Mouse (Mus musculus): ENCODE data around the gene Ubtf. TPM values are rescaled to one million over a fixed set of nuclear protein-coding genes. Genes with fewer than 3 reads are reported as not detected.

Gene Ubtf
- polyA plus RNA-seq, 1 experiment from 2014 or later = 87.0 TPM

DNA sequence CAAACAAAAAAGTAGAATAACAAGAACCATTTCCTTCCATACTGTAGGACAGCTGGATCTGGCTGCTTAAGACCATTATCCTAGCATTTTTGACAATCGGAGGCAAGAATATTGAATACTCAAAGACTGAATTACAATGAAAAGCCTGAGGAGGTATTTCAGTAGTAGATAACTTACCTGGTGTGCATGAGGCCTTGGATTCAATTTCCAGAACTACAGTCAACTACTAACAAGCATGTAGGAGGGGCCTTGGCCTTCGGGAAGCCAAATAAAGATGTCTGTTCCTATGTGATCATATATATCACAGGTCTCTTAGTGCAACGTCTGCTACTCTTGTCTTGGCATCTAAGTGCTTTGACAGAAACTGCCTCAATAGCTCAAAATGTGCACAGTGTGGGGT, 10.5 kb upstream of the Ubtf start:
- H3K9me3 ChIP-seq (ENCODE audit: control insufficient read depth, low read length) = no peaks in the 10 kb centered on the region
- H3K4me1 ChIP-seq (ENCODE audit: control insufficient read depth, insufficient read depth, low read length) = no peaks in the 10 kb centered on the region
- H3K36me3 ChIP-seq (ENCODE audit: control insufficient read depth, insufficient read depth, low read length) = no peaks in the 10 kb centered on the region
- ATAC-seq (ENCODE audit: insufficient number of reproducible peaks, low FRiP score, low TSS enrichment, low read depth) (no peak), DNase-seq (ENCODE audit: low spot score) (no peak)
- no peak overlapping the region for H3K4me2 ChIP-seq (ENCODE audit: low read depth, severe bottlenecking)
- no peaks in the 10 kb centered on the region for H3K27me3 ChIP-seq (ENCODE audit: control insufficient read depth, insufficient read depth, low read length)
- 83% methylated on average over 3 of the region's 3 CpGs for WGBS
- H3K27ac ChIP-seq (replicated peaks; ENCODE audit: low read depth, low read length) = no peak overlapping the region
- H3K4me3 ChIP-seq (ENCODE audit: low read depth, low read length) = no peak overlapping the region
- no peak overlapping the region for H3K9ac ChIP-seq (ENCODE audit: low read length)

DNA sequence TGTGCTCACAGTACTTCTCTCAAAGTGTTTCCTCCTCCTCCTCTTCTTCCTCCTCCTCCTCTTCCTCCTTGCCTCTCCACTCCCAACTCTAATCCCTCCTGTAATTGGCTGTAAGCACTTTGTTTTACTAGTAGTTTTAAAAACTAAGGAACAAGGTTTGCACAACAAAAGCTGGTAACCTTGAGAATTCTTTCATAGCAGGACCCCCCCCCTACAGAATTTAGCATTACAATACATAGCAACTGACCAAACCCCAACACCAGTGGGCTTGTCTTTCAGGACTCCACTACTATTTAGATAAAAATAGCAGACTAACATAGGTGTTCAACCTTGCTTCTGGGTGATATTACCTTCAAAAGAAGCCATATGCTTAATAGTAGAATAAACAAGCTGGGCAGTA, 10.0 kb upstream of the Ubtf start:
- H3K27ac ChIP-seq (replicated peaks; ENCODE audit: low read depth, low read length) = no peak overlapping the region
- DNase-seq (ENCODE audit: low spot score) (no peak), ATAC-seq (ENCODE audit: insufficient number of reproducible peaks, low FRiP score, low TSS enrichment, low read depth) (no peak)
- H3K9me3 ChIP-seq (ENCODE audit: control insufficient read depth, low read length) = no peaks in the 10 kb centered on the region
- no peak overlapping the region for H3K9ac ChIP-seq (ENCODE audit: low read length)
- H3K27me3 ChIP-seq (ENCODE audit: control insufficient read depth, insufficient read depth, low read length) = no peaks in the 10 kb centered on the region
- H3K4me1 ChIP-seq (ENCODE audit: control insufficient read depth, insufficient read depth, low read length) = no peaks in the 10 kb centered on the region
- no peaks in the 10 kb centered on the region for H3K36me3 ChIP-seq (ENCODE audit: control insufficient read depth, insufficient read depth, low read length)
- no peak overlapping the region for H3K4me2 ChIP-seq (ENCODE audit: low read depth, severe bottlenecking)
- no peak overlapping the region for H3K4me3 ChIP-seq (ENCODE audit: low read depth, low read length)

DNA sequence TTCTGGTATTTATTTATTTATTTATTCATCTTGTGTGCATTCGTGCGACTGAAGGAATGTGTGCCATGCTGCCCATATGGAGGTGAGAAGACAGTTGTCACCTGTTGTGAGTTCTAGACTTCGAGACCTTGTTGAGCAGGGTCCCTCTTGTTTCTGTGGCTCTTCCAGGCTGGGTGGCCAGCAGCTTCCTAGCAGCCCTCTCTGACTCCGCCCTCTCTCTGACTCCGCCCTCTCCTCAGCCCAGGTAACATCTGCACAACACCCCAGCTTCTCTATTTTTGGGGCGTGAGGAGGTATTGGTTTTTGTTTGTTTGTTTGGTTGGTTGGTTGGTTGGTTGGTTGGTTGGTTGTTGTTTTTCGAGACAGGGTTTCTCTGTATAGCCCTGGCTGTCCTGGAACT, 8.3 kb upstream of the Ubtf start:
- 80% methylated on average over 7 of the region's 7 CpGs for WGBS
- Histone ChIP-seq H3K27ac (replicated peaks; ENCODE audit: low read depth, low read length) (no peak overlapping the region), H3K4me1 (ENCODE audit: control insufficient read depth, insufficient read depth, low read length) (no peaks in the 10 kb centered on the region), H3K9ac (ENCODE audit: low read length) (no peak overlapping the region), H3K9me3 (ENCODE audit: control insufficient read depth, low read length) (no peaks in the 10 kb centered on the region), H3K4me3 (ENCODE audit: low read depth, low read length) (no peak overlapping the region), H3K27me3 (ENCODE audit: control insufficient read depth, insufficient read depth, low read length) (no peaks in the 10 kb centered on the region), H3K36me3 (ENCODE audit: control insufficient read depth, insufficient read depth, low read length) (no peaks in the 10 kb centered on the region), H3K4me2 (ENCODE audit: low read depth, severe bottlenecking) (no peak overlapping the region)
- DNase-seq (ENCODE audit: low spot score) (no peak), ATAC-seq (ENCODE audit: insufficient number of reproducible peaks, low FRiP score, low TSS enrichment, low read depth) (no peak)

DNA sequence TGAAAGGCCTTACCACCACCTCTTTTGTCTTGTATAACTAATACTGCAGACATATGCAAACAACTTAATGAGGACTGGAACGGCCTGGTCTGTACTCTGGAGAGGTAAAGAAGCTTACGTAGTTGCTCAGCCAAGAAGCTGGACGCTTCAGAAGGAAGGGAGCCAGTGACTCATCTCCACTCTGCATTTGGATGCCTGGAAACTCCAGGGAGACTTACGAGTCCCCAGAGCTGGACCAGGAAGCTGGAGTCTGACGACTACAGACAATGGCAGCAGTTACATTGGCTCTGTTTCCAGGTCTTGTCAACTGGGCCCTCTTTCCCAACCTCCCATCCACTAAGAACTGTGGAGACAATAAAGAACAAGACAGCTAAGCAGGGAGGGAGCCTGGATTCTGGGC, 7.7 kb upstream of the Ubtf start:
- Histone ChIP-seq H3K4me3 (ENCODE audit: low read depth, low read length) (no peak overlapping the region), H3K4me1 (ENCODE audit: control insufficient read depth, insufficient read depth, low read length) (no peaks in the 10 kb centered on the region), H3K9me3 (ENCODE audit: control insufficient read depth, low read length) (no peaks in the 10 kb centered on the region), H3K27me3 (ENCODE audit: control insufficient read depth, insufficient read depth, low read length) (no peaks in the 10 kb centered on the region), H3K4me2 (ENCODE audit: low read depth, severe bottlenecking) (no peak overlapping the region), H3K27ac (replicated peaks; ENCODE audit: low read depth, low read length) (no peak overlapping the region), H3K36me3 (ENCODE audit: control insufficient read depth, insufficient read depth, low read length) (no peaks in the 10 kb centered on the region), H3K9ac (ENCODE audit: low read length) (no peak overlapping the region)
- DNase-seq (ENCODE audit: low spot score) = peak; percentile 17
- no peak for ATAC-seq (ENCODE audit: insufficient number of reproducible peaks, low FRiP score, low TSS enrichment, low read depth)
- WGBS = 68% methylated on average over 5 of the region's 5 CpGs

DNA sequence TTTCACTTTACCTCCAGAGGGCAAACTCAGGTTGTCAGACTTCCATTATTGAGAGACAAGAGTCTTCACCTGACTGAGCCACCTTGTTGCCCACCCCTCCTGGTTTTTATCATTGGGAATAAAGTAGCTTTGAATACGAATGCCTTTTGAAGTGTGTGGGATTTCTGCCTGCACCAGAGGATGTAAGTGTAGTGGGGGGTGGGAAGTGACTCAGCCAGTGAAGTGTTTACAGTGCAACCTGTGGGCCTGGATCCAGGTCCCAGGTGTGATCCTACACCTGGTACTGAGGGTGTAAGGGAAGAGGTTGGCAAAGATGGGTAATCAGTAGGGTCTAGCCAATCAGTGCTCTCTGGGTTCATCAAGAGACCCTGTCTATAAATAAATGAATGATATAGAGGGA, 4.0 kb upstream of the Ubtf start:
- no peak overlapping the region for H3K27ac ChIP-seq (replicated peaks; ENCODE audit: low read depth, low read length)
- H3K9ac ChIP-seq (ENCODE audit: low read length) = no peak overlapping the region
- no peak overlapping the region for H3K4me2 ChIP-seq (ENCODE audit: low read depth, severe bottlenecking)
- DNase-seq (ENCODE audit: low spot score) (peak; percentile 16), ATAC-seq (ENCODE audit: insufficient number of reproducible peaks, low FRiP score, low TSS enrichment, low read depth) (no peak)
- H3K4me3 ChIP-seq (ENCODE audit: low read depth, low read length) = no peak overlapping the region
- no peaks in the 10 kb centered on the region for H3K27me3 ChIP-seq (ENCODE audit: control insufficient read depth, insufficient read depth, low read length)
- WGBS = 71% methylated on average over 1 of the region's 1 CpGs
- H3K4me1 ChIP-seq (ENCODE audit: control insufficient read depth, insufficient read depth, low read length) = peaks cover 7% of the 10 kb centered on the region
- no peaks in the 10 kb centered on the region for H3K9me3 ChIP-seq (ENCODE audit: control insufficient read depth, low read length)
- no peaks in the 10 kb centered on the region for H3K36me3 ChIP-seq (ENCODE audit: control insufficient read depth, insufficient read depth, low read length)

DNA sequence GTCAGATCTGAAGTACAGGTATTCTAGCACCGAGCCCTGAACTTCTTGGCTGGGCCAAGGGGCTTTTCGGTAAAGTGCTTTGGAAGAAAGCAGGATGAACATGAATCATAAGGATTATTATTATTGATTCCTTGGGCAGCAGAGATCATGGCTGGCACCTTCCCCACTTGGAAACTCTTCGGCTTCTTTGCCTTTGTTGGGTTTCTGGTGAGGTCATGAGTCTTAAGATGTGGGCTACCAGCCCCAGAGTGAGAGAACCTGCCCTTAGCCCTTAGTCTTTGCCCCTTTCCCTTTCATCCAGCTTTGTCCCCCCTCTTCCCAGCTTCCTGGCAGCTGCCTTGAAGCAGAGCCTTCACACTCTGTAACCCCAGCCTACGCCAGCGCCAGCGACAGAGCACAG, 2.4 kb upstream of the Ubtf start:
- Histone ChIP-seq H3K36me3 (ENCODE audit: control insufficient read depth, insufficient read depth, low read length) (no peaks in the 10 kb centered on the region), H3K4me3 (ENCODE audit: low read depth, low read length) (no peak overlapping the region), H3K9ac (ENCODE audit: low read length) (no peak overlapping the region), H3K4me2 (ENCODE audit: low read depth, severe bottlenecking) (no peak overlapping the region), H3K27me3 (ENCODE audit: control insufficient read depth, insufficient read depth, low read length) (no peaks in the 10 kb centered on the region), H3K9me3 (ENCODE audit: control insufficient read depth, low read length) (no peaks in the 10 kb centered on the region), H3K4me1 (ENCODE audit: control insufficient read depth, insufficient read depth, low read length) (peaks cover 7% of the 10 kb centered on the region), H3K27ac (replicated peaks; ENCODE audit: low read depth, low read length) (no peak overlapping the region)
- WGBS = 71% methylated on average over 6 of the region's 6 CpGs
- ATAC-seq (ENCODE audit: insufficient number of reproducible peaks, low FRiP score, low TSS enrichment, low read depth) (no peak), DNase-seq (ENCODE audit: low spot score) (peak; percentile 20)

DNA sequence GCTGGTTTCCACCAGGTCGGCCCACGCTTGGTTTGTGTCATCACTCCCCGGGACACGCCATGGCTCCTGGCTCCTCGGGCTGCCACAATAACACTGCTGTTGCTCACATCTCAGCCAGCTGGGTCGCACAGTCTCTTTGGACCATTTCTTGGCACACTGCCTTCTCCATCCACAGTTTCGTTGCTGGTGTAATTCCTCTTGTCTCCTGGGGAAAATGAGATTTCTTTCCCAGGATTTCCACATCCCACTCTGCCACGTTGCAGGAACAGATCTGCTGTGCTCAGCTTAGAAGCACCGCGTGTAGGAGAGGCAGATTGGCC, 1.1 kb upstream of the Ubtf start:
- WGBS = 28% methylated on average over 10 of the region's 10 CpGs
- peak; percentile 58 for DNase-seq (ENCODE audit: low spot score)

DNA sequence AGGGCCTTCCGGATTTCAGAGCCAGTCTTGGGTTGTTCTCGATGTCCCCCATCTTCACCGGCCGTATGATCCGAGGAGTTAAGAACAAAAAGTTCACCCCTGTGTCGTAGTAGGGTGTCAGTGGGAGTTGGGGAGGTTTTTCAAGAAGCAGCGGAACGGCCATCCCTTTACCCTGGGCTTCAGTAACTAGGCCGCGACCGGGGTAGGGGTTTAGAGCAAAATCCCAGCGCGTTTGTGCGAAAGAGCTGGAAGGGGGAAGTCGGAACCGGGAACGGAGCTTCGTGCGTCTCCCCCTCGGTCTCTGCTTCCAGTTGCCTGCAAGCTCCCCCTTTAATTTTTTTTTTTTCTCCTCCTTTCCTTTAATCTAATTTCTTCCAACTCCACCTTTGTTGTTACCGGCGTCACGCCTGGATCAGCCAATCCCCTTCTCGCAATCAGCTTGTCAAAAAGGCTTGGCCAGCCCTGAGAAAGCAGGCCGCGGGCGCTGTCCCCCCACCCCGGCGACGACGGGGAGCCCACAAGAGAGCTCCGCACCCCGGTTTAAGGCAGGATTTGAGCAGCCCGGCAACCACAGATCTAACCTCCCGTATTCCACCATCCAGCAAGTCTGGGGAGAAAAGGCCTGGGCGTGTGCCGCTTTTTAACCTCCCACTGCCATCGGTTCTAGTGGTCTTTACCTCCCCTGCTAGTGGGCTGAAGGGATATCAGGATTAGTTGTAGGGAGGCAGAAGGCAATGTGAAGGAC, 571 bp upstream of the Ubtf start:
- ATAC-seq (ENCODE audit: insufficient number of reproducible peaks, low FRiP score, low TSS enrichment, low read depth) (no peak), DNase-seq (ENCODE audit: low spot score) (peak; percentile 80)
- H3K27ac ChIP-seq (replicated peaks; ENCODE audit: low read depth, low read length) = peak overlapping the region; percentile 99
- H3K4me1 ChIP-seq (ENCODE audit: control insufficient read depth, insufficient read depth, low read length) = peaks cover 11% of the 10 kb centered on the region
- H3K4me2 ChIP-seq (ENCODE audit: low read depth, severe bottlenecking) = peak overlapping the region; percentile 91
- no peaks in the 10 kb centered on the region for H3K27me3 ChIP-seq (ENCODE audit: control insufficient read depth, insufficient read depth, low read length)
- H3K9ac ChIP-seq (ENCODE audit: low read length) = peak overlapping the region; percentile 99
- peak overlapping the region; percentile 95 for H3K4me3 ChIP-seq (ENCODE audit: low read depth, low read length)
- WGBS = under 1% methylated on average over 38 of the region's 38 CpGs
- H3K9me3 ChIP-seq (ENCODE audit: control insufficient read depth, low read length) = no peaks in the 10 kb centered on the region
- H3K36me3 ChIP-seq (ENCODE audit: control insufficient read depth, insufficient read depth, low read length) = no peaks in the 10 kb centered on the region

More for the DNA sequence above, 1.1 kb upstream of the Ubtf start:
- Histone ChIP-seq H3K4me3 (ENCODE audit: low read depth, low read length) (peak overlapping the region; percentile 95), H3K4me2 (ENCODE audit: low read depth, severe bottlenecking) (peak overlapping the region; percentile 91), H3K27me3 (ENCODE audit: control insufficient read depth, insufficient read depth, low read length) (no peaks in the 10 kb centered on the region), H3K9me3 (ENCODE audit: control insufficient read depth, low read length) (no peaks in the 10 kb centered on the region), H3K4me1 (ENCODE audit: control insufficient read depth, insufficient read depth, low read length) (peaks cover 8% of the 10 kb centered on the region), H3K9ac (ENCODE audit: low read length) (peak overlapping the region; percentile 48; the same call in 1 of the 2 replicates), H3K27ac (replicated peaks; ENCODE audit: low read depth, low read length) (peak overlapping the region; percentile 99; the same call in 1 of the 2 replicates), H3K36me3 (ENCODE audit: control insufficient read depth, insufficient read depth, low read length) (no peaks in the 10 kb centered on the region)
- ATAC-seq (ENCODE audit: insufficient number of reproducible peaks, low FRiP score, low TSS enrichment, low read depth) = no peak
